Mouse (Mus musculus) embryonic facial prominence, embryonic 12.5 days (tissue): ENCODE results near the gene Tfrc. TPM values are rescaled to one million over a fixed set of nuclear protein-coding genes. Genes with fewer than 3 reads are reported as not detected.

ENCODE experiments used
- ATAC-seq: fragments of 200-750 bp; cut with Nextera tagmentation; 2 replicates; pipeline ENCODE4 v1.8.0; 2017; ENCODE audit not compliant: insufficient number of reproducible peaks, insufficient read depth, low FRiP score, low TSS enrichment
- H3K27ac ChIP-seq: fragments of 300-500 bp; sonication (generic); 2 replicates; pipeline ENCODE4 v1.5.1; 2016; ENCODE audit warnings: mild to moderate bottlenecking
- H3K27me3 ChIP-seq: fragments of 300-500 bp; sonication (generic); 2 replicates; pipeline ENCODE4 v1.6.1; 2016; ENCODE audit warnings: mild to moderate bottlenecking, moderate library complexity
- H3K36me3 ChIP-seq: fragments of 300-500 bp; sonication (generic); 2 replicates; pipeline ENCODE4 v1.6.1; 2016; ENCODE audit warnings: mild to moderate bottlenecking
- H3K4me1 ChIP-seq: fragments of 300-500 bp; sonication (generic); 2 replicates; pipeline ENCODE4 v1.6.1; 2016
- H3K4me2 ChIP-seq: fragments of 300-500 bp; sonication (generic); replicated peaks from 2 replicates; pipeline ENCODE4 v1.6.1; 2016; ENCODE audit warnings: mild to moderate bottlenecking, moderate library complexity
- H3K4me3 ChIP-seq: fragments of 300-500 bp; sonication (generic); 2 replicates; pipeline ENCODE4 v1.5.1; 2016; ENCODE audit warnings: mild to moderate bottlenecking
- H3K9ac ChIP-seq: fragments of 300-500 bp; sonication (generic); 2 replicates; pipeline ENCODE4 v1.6.1; 2016; ENCODE audit warnings: mild to moderate bottlenecking, moderate library complexity
- H3K9me3 ChIP-seq: fragments of 300-500 bp; sonication (generic); 2 replicates; pipeline ENCODE4 v1.6.1; 2016; ENCODE audit warnings: mild to moderate bottlenecking, moderate library complexity
- WGBS: fragments of 180-500 bp; shearing (Covaris S2); methylation state at CpG from one replicate; pipeline ENCODE4 v1.1.7; 2016; 5-methylcytosine and 5-hydroxymethylcytosine counted together
- polyA plus RNA-seq: library from polyadenylated mRNA; unstranded; fragments of >200 nt; fragmentation: Nextera tagmentation; extraction: Ambion mirVana; gene quantifications from 2 replicates; pipeline ENCODE4 v1.2.1, GENCODE M21; 2016

Gene Tfrc
- polyA plus RNA-seq, 1 experiment from 2014 or later = 32.7 TPM

DNA sequence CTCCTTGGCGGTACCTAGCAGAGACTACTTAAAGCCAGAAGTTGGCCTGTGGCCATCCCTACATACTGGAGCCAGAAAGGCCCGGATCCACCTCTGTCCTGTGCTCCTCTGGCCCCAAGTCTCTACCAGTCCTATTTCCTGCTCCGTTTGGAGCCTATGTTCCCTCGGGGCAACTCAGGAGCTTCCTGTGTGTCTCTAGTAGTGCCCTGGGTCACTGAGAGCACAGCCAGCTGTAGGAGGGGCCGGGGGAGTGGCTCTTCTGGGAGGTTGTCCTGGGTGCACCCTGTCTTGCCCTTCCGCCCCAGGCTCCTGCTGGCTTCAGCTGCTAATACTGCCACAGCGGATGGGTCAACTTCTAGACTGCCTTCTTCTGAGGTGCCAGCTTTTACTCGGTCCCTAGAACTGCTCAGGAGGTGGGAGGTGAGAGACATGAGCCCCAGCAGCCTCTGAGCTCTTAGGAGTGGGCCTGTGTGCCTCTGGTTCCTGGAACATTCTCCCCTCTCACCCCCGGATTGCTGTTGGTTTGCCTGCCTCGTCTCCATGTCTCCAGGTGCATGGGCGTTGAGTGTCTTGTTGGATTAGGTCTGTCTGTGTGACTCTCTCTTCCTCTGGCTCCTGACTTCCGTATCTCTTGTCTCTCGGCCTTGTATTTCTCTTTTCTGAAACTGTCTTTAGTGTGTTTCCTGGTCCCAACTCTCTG is 64.3 kb downstream of the Tfrc start:
- no peak for ATAC-seq
- 0 out of 2 replicates have a peak, but pooled peaks cover under 1% of the 10 kb centered on the region for H3K4me1 ChIP-seq
- WGBS = 64% methylated on average over 13 of the region's 13 CpGs
- no peak overlapping the region for H3K4me2 ChIP-seq
- H3K27ac ChIP-seq = no peak overlapping the region
- H3K27me3 ChIP-seq = no peaks in the 10 kb centered on the region
- H3K36me3 ChIP-seq = peaks cover 88% of the 10 kb centered on the region
- H3K4me3 ChIP-seq = no peak overlapping the region
- H3K9ac ChIP-seq = no peak overlapping the region
- no peaks in the 10 kb centered on the region for H3K9me3 ChIP-seq

DNA sequence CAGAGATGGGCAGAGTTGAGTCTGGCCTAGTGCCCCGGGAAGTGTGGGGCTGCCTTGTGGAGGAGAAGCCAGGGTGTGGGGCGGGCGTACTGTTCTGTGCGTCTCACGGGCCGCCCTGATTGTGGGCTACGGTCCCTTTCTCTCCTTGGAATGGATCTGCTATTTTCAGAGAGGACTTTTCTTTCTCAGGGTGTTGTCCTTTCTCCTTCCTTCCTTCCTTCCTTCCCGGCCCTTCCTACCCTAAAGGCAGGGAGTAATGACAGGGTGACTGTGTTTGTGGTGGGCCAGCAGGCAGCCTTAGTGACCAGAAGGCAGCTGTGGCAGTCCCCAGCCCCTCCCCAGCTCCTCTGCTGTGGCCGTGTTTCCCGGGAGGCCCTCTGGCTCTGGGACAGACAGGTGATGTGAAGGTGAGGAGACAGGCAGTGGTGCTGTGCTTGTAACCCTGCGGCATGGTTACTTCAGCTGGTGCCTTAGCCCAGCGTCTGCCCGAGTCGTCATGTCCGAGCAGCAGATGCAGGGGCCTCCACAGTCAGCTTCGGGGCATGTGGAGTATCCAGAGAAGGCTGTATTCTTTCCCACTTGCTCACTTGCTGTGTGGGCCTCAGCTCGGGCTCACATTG is 65.5 kb downstream of the Tfrc start:
- Histone ChIP-seq H3K9ac (no peak overlapping the region), H3K9me3 (no peaks in the 10 kb centered on the region), H3K27ac (no peak overlapping the region), H3K4me2 (no peak overlapping the region), H3K36me3 (peaks cover 92% of the 10 kb centered on the region), H3K4me1 (no peaks in the 10 kb centered on the region), H3K4me3 (no peak overlapping the region), H3K27me3 (no peaks in the 10 kb centered on the region)
- ATAC-seq = no peak
- WGBS = 87% methylated on average over 17 of the region's 17 CpGs

DNA sequence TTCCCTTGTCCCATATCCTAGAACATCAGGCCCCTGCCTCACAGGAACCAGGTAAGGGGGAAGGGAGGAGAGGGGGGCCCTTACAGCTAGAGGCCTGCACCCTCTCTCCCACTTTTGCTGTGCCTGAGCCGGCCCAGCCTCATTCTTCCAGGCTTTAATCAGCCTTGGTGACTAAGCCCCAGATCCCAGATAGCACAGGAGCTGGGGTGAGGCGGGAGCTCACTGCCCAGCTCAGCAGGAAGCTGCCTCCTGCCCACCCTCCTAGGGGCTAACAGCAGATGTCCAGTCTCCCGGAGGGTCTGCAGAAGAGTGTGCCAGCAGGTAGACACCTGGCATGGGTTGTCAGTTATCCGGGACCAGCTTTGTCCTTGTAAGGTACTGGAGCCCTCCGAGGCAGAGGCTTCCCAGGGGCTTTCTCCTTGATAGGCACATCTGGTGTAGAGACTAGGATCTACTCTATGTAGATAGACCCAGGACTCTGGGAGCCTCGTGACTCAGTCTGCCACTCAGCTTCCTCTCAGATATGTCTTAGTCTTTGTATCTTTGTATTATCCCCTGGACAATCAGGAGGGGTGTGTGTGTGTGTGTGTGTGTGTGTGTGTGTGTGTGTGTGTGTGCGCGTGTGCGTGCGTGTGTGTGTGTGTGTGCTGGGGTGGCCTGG is 68.5 kb downstream of the Tfrc start:
- no peak for ATAC-seq
- H3K4me1 ChIP-seq = no peaks in the 10 kb centered on the region
- H3K9me3 ChIP-seq = no peaks in the 10 kb centered on the region
- no peak overlapping the region for H3K9ac ChIP-seq
- peaks cover 88% of the 10 kb centered on the region for H3K36me3 ChIP-seq
- H3K4me3 ChIP-seq = no peak overlapping the region
- WGBS = 80% methylated on average over 10 of the region's 10 CpGs
- H3K27ac ChIP-seq = 0 out of 2 replicates have a peak overlapping the region, but pooled peaks have one; percentile 17
- H3K4me2 ChIP-seq = no peak overlapping the region
- no peaks in the 10 kb centered on the region for H3K27me3 ChIP-seq

DNA sequence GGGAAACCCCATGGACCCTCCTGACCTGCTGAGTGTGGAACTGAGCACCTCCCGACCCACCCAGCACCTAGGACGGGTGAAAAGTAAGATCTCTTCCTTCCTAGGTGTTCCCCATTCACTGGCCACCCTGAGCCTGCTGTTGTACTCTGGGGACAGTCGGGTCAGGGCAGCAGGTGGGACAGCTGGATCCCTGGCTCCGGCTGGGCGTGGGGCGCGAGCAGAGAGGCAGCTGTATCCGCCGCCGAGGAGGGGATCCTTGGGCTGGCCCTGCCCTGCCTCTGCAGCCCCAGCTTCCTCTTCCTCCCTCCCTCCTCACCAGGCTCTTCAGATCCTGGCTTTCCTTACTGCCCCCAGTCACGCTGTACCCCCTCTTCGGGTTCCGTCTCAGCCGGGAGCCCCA is 69.2 kb downstream of the Tfrc start:
- Histone ChIP-seq H3K9ac (no peak overlapping the region), H3K27me3 (no peaks in the 10 kb centered on the region), H3K27ac (0 out of 2 replicates have a peak overlapping the region, but pooled peaks have one; percentile 17), H3K9me3 (no peaks in the 10 kb centered on the region), H3K4me3 (no peak overlapping the region), H3K4me2 (no peak overlapping the region), H3K4me1 (no peaks in the 10 kb centered on the region), H3K36me3 (peaks cover 84% of the 10 kb centered on the region)
- ATAC-seq = no peak
- WGBS = 83% methylated on average over 14 of the region's 14 CpGs

DNA sequence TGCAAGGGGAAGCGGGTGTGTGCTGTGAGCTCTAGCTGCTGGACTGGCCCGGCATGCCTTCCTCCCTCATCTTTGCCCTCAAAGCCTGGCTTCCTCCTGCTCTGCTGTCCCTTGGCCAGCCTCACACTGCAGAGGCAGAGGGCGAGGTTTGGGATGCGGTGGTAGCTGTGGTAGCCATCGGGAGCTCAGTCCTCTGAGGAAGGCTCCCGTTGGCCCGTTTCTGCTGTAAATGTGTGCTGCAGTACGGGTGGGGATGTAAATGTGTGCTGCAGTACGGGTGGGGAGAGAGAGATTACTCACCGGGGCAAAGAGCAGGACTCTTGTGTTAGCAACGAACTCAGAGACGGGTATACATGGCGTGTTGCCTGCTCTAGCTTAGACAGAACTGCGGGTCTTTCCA is 70.1 kb downstream of the Tfrc start:
- WGBS = 89% methylated on average over 14 of the region's 14 CpGs
- H3K4me1 ChIP-seq = no peaks in the 10 kb centered on the region
- no peaks in the 10 kb centered on the region for H3K9me3 ChIP-seq
- H3K36me3 ChIP-seq = peaks cover 78% of the 10 kb centered on the region
- H3K27ac ChIP-seq = no peak overlapping the region
- no peak overlapping the region for H3K4me2 ChIP-seq
- no peak overlapping the region for H3K4me3 ChIP-seq
- no peak overlapping the region for H3K9ac ChIP-seq
- H3K27me3 ChIP-seq = no peaks in the 10 kb centered on the region
- no peak for ATAC-seq

DNA sequence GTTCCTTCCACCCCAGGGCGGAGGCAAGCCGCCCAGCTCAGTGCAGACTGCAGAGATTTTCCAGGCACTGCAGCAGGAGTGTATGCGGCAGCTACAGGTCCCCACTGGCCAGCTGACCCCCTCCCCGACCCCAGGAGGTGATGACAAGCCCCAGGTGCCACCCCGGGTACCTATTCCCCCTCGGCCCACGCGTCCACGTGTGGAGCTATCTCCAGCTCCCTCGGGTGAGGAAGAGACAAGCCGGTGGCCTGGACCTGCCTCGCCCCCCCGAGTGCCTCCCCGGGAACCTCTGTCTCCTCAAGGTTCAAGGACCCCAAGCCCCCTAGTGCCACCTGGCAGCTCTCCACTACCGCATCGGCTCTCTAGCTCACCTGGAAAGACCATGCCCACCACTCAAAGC is 71.3 kb downstream of the Tfrc start:
- no peak overlapping the region for H3K4me2 ChIP-seq
- H3K9ac ChIP-seq = no peak overlapping the region
- H3K4me3 ChIP-seq = no peak overlapping the region
- WGBS = 93% methylated on average over 16 of the region's 16 CpGs
- no peak overlapping the region for H3K27ac ChIP-seq
- ATAC-seq = no peak
- no peaks in the 10 kb centered on the region for H3K27me3 ChIP-seq
- H3K4me1 ChIP-seq = no peaks in the 10 kb centered on the region
- no peaks in the 10 kb centered on the region for H3K9me3 ChIP-seq
- peaks cover 68% of the 10 kb centered on the region for H3K36me3 ChIP-seq

DNA sequence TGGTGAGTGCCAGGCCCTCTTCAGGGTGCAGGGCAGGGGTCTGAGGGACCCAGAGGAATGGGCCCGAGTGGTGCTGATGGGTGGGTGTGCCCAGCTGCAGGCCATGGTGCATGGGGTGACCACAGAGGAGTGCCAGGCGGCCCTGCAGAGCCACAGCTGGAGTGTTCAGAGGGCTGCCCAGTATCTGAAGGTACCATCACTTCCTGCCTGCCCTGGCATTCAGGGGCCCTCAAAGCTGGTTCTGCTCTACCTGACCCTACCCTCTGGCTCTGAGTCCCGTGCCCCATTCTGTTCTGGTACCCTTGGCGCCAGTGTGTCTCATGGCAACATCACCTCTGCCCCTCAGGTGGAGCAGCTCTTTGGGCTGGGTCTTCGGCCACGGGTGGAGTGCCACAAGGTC is 72.1 kb downstream of the Tfrc start:
- no peak for ATAC-seq
- H3K36me3 ChIP-seq = peaks cover 60% of the 10 kb centered on the region

DNA sequence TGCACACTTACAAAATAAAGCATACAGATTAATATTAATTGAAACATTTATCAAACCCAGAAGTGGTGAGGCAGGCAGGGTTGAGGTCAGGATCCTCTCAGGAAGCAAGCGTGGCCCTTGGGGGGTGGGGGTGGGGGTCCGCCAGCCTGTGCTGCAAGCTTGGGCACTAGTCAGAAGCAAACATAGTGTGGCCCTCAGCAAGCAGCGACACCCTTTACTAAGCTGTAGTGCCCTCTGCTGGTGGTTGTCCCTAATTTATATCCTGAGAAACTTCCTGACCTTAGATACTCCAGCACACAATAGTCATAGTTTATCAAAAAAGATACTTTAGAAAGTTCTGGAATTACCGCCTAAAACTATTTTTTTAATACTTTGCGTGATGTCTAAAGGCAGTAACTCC is 73.5 kb downstream of the Tfrc start:
- Histone ChIP-seq H3K4me2 (no peak overlapping the region), H3K27me3 (no peaks in the 10 kb centered on the region), H3K4me1 (no peaks in the 10 kb centered on the region), H3K27ac (no peak overlapping the region), H3K4me3 (no peak overlapping the region), H3K9me3 (no peaks in the 10 kb centered on the region), H3K36me3 (peaks cover 47% of the 10 kb centered on the region), H3K9ac (no peak overlapping the region)
- 33% methylated on average over 5 of the region's 5 CpGs for WGBS
- ATAC-seq = no peak

More for the DNA sequence above, 72.1 kb downstream of the Tfrc start:
- Histone ChIP-seq H3K9me3 (no peaks in the 10 kb centered on the region), H3K4me1 (no peaks in the 10 kb centered on the region), H3K9ac (no peak overlapping the region), H3K4me2 (no peak overlapping the region), H3K27me3 (no peaks in the 10 kb centered on the region), H3K4me3 (no peak overlapping the region), H3K27ac (no peak overlapping the region)
- WGBS = 92% methylated on average over 6 of the region's 6 CpGs

Other genes with a start within 250 kb of the Tfrc start
- not detected in 2 replicates for gene Tm4sf19, start 208.4 kb upstream of the Tfrc start, polyA plus RNA-seq
- 25.6 and 28.7 TPM in 2 replicates for gene Tctex1d2, start 189.2 kb upstream of the Tfrc start, polyA plus RNA-seq
- gene Pcyt1a, start 178.0 kb upstream of the Tfrc start, polyA plus RNA-seq = 34.2 and 35.4 TPM in 2 replicates
- gene Slc51a, start 121.0 kb upstream of the Tfrc start, polyA plus RNA-seq = 0.09 and 0.33 TPM in 2 replicates
- not detected in 2 replicates for gene Zdhhc19, start 112.7 kb upstream of the Tfrc start, polyA plus RNA-seq
- 13.4 and 13.8 TPM in 2 replicates for gene Tnk2, start 35.0 kb downstream of the Tfrc start, polyA plus RNA-seq
- 0.06 and 0.28 TPM in 2 replicates for gene Muc4, start 127.0 kb downstream of the Tfrc start, polyA plus RNA-seq
- not detected in 2 replicates for gene Muc20, start 188.5 kb downstream of the Tfrc start, polyA plus RNA-seq
- not detected in 2 replicates for gene Smbd1, start 201.6 kb downstream of the Tfrc start, polyA plus RNA-seq